Mouse (Mus musculus) hindbrain, embryonic 14.5 days (tissue): ENCODE data around the gene Dnajb5. TPM values are rescaled to one million over a fixed set of nuclear protein-coding genes. Genes with fewer than 3 reads are reported as not detected.

Source experiments
- ATAC-seq: fragments of 200-750 bp; cut with Nextera tagmentation; 2 replicates; pipeline ENCODE4 v1.8.0; 2017; ENCODE audit warnings: moderate number of reproducible peaks, mild to moderate bottlenecking, moderate TSS enrichment, moderate library complexity; ENCODE audit not compliant: low FRiP score
- DNase-seq: peaks from one replicate; pipeline ENCODE4 v3.0.0-alpha.2; 2015; ENCODE audit warnings: low spot score
- H3K27ac ChIP-seq: fragments of 300-500 bp; sonication (generic); 2 replicates; pipeline ENCODE4 v1.5.1; 2014; ENCODE audit warnings: mild to moderate bottlenecking, moderate library complexity
- H3K27me3 ChIP-seq: fragments of 300-500 bp; sonication (generic); 2 replicates; pipeline ENCODE4 v1.6.1; 2014; ENCODE audit warnings: mild to moderate bottlenecking, low read length, mixed read lengths; ENCODE audit not compliant: control insufficient read depth, insufficient read depth
- H3K36me3 ChIP-seq: fragments of 300-500 bp; sonication (generic); replicated peaks from 2 replicates; pipeline ENCODE4 v1.6.1; 2014; ENCODE audit not compliant: control insufficient read depth, insufficient read depth
- H3K4me1 ChIP-seq: fragments of 300-500 bp; sonication (generic); replicated peaks from 2 replicates; pipeline ENCODE4 v1.6.1; 2014; ENCODE audit warnings: antibody characterized with exemption, low read length, mixed read lengths; ENCODE audit not compliant: control insufficient read depth, insufficient read depth
- H3K4me2 ChIP-seq: fragments of 300-500 bp; sonication (generic); replicated peaks from 2 replicates; pipeline ENCODE4 v1.6.1; 2014; ENCODE audit warnings: mild to moderate bottlenecking, moderate library complexity
- H3K4me3 ChIP-seq: fragments of 300-500 bp; sonication (generic); replicated peaks from 2 replicates; pipeline ENCODE4 v1.5.1; 2014; ENCODE audit warnings: mild to moderate bottlenecking, low read length
- H3K9ac ChIP-seq: fragments of 300-500 bp; sonication (generic); 2 replicates; pipeline ENCODE4 v1.6.1; 2014
- H3K9me3 ChIP-seq: fragments of 300-500 bp; sonication (generic); 2 replicates; pipeline ENCODE4 v1.6.1; 2016; ENCODE audit warnings: low read length; ENCODE audit not compliant: control insufficient read depth
- WGBS: fragments of 180-500 bp; shearing (Covaris S2); extraction: QIAGEN DNeasy Blood & Tissue Kit; methylation state at CpG from one replicate; pipeline ENCODE4 v1.1.7; 2014; 5-methylcytosine and 5-hydroxymethylcytosine counted together
- polyA plus RNA-seq: library from polyadenylated mRNA; unstranded; fragments of >200 nt; fragmentation: Nextera tagmentation; extraction: Ambion mirVana; gene quantifications from 2 replicates; pipeline ENCODE4 v1.2.1, GENCODE M21; 2014

The Dnajb5 gene
- polyA plus RNA-seq, 1 experiment from 2014 or later = 38.5 TPM

DNA sequence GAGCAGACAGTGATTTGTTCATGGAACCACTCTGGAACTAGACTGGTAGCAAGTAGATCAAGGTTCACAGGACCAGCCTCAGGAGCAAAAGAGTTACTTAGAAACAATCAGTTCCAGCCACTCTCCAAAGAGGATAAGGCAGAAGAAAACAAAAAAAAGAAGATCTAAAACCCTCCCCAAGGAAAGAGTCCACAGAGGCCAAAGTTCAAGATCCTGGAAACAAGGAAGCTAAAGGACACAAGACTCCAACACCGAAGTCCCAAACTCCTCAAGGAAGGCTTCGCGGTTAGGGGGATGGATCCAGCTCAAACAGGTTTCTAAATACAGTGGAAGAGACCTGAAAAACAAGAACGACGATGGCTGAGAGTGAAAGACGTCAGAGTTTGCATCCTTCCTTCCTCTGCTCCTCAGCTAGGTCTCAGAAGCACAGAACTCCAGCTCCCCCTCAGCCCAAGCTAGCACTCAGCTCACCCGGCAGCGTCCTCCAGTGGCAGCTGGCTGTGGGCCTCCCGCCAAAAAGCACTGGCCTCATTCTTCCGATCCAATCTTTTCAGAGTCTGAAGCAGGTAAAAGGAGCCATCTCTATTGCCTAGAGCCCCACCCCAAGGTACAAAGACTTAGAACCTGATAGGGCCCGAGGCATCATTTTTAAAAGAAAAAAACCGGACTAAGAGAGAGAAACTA is 53.3 kb downstream of the Dnajb5 start:
- WGBS = 82% methylated on average over 12 of the region's 12 CpGs
- Histone ChIP-seq H3K27ac (no peak overlapping the region), H3K36me3 (peaks cover 5% of the 10 kb centered on the region; the same call in 1 of the 2 replicates), H3K9ac (no peak overlapping the region), H3K4me3 (no peak overlapping the region), H3K4me1 (peaks cover 17% of the 10 kb centered on the region), H3K9me3 (no peaks in the 10 kb centered on the region), H3K27me3 (no peaks in the 10 kb centered on the region), H3K4me2 (no peak overlapping the region)
- ATAC-seq = no peak
- no peak for DNase-seq

DNA sequence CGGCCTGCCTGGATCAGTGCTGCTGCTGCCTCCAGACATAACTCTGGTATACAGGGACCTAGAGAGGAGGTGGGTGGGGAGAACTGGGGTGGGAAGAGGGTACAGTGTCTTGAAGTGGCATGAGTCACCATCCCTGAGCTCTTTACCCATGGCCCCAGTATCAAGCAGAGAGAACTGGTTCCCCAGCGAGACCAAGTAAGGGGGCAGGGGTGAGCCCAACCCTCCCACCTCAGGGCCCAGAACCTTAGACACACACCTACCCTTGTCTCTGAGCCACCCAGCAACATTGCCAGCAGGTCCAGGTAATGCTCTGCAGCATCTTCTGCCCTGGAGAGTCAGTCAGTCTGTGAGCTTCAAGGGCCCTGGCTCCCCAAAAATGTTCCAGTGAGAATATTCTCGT is 55.3 kb downstream of the Dnajb5 start:
- Histone ChIP-seq H3K27me3 (no peaks in the 10 kb centered on the region), H3K27ac (no peak overlapping the region), H3K36me3 (peaks cover 5% of the 10 kb centered on the region; the same call in 1 of the 2 replicates), H3K4me1 (peaks cover 14% of the 10 kb centered on the region), H3K4me2 (no peak overlapping the region), H3K4me3 (no peak overlapping the region), H3K9ac (no peak overlapping the region), H3K9me3 (no peaks in the 10 kb centered on the region)
- ATAC-seq (no peak), DNase-seq (no peak)
- 96% methylated on average over 3 of the region's 3 CpGs for WGBS

DNA sequence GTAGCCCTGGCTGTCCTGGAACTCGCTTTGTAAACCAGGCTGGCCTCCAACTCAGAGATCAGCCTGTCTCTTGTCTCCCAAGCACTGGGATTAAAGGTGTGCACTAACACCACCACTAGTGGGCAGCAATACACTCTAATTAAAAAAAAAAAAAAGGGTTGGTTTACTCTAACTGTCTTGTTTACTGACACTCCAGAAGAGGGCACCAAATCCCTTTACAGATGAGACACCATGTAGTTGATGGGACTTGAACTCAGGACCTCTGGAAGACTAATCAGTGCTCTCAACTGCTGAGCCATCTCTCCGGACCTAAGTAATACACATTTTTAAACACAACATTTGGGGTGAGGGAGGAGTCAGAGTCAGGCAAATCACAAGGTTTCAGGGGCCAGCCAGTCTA is 56.2 kb downstream of the Dnajb5 start:
- H3K27me3 ChIP-seq = no peaks in the 10 kb centered on the region
- WGBS = 65% methylated on average over 2 of the region's 2 CpGs
- no peak overlapping the region for H3K4me2 ChIP-seq
- no peak overlapping the region for H3K4me3 ChIP-seq
- no peaks in the 10 kb centered on the region for H3K9me3 ChIP-seq
- H3K27ac ChIP-seq = no peak overlapping the region
- no peak overlapping the region for H3K9ac ChIP-seq
- H3K4me1 ChIP-seq = peaks cover 13% of the 10 kb centered on the region
- H3K36me3 ChIP-seq = peaks cover 5% of the 10 kb centered on the region; the same call in 1 of the 2 replicates
- DNase-seq = no peak
- ATAC-seq = no peak

Other genes starting within 250 kb of the Dnajb5 start
- 0.37 and 0.67 TPM in 2 replicates for gene 4930578G10Rik, start 214.3 kb upstream of the Dnajb5 start, polyA plus RNA-seq
- not detected in 2 replicates for gene Ccl19, start 193.2 kb upstream of the Dnajb5 start, polyA plus RNA-seq
- 1.4 and 1.7 TPM in 2 replicates for gene Ccl21a, start 175.8 kb upstream of the Dnajb5 start, polyA plus RNA-seq
- gene Fam205a1, start 95.9 kb upstream of the Dnajb5 start, polyA plus RNA-seq = 0.10 and 0.12 TPM in 2 replicates
- 0.62 and 0.73 TPM in 2 replicates for gene Gm12394, start 93.0 kb upstream of the Dnajb5 start, polyA plus RNA-seq
- 1.5 and 2.4 TPM in 2 replicates for gene Fam205c, start 75.6 kb upstream of the Dnajb5 start, polyA plus RNA-seq
- gene Phf24, start 33.2 kb upstream of the Dnajb5 start, polyA plus RNA-seq = 43.5 and 47.8 TPM in 2 replicates
- 0.63 and 0.71 TPM in 2 replicates for gene 1700022I11Rik, start 19.8 kb downstream of the Dnajb5 start, polyA plus RNA-seq
- gene Vcp, start 50.7 kb downstream of the Dnajb5 start, polyA plus RNA-seq = 470 and 518 TPM in 2 replicates
- gene Fancg, start 60.7 kb downstream of the Dnajb5 start, polyA plus RNA-seq = 15.6 and 20.1 TPM in 2 replicates
- 24.2 and 27.1 TPM in 2 replicates for gene Pigo, start 76.0 kb downstream of the Dnajb5 start, polyA plus RNA-seq
- gene Stoml2, start 81.9 kb downstream of the Dnajb5 start, polyA plus RNA-seq = 215 and 231 TPM in 2 replicates
- 22.6 and 22.9 TPM in 2 replicates for gene Fam214b, start 96.4 kb downstream of the Dnajb5 start, polyA plus RNA-seq
- 18.9 and 19.5 TPM in 2 replicates for gene Unc13b, start 109.1 kb downstream of the Dnajb5 start, polyA plus RNA-seq